Mouse (Mus musculus) R1 (cell line): ENCODE measurements around the gene Smg9.
"Not testable (repeated sequence)": the region's sequence is repeated elsewhere in the genome, so short reads cannot be mapped to it uniquely, and the experiment has no call there.

Experiments used
- DNase-seq: peaks from one replicate; pipeline ENCODE4 v3.0.0-alpha.2; 2018; ENCODE audit warnings: low read depth, low spot score

Gene Smg9

DNA sequence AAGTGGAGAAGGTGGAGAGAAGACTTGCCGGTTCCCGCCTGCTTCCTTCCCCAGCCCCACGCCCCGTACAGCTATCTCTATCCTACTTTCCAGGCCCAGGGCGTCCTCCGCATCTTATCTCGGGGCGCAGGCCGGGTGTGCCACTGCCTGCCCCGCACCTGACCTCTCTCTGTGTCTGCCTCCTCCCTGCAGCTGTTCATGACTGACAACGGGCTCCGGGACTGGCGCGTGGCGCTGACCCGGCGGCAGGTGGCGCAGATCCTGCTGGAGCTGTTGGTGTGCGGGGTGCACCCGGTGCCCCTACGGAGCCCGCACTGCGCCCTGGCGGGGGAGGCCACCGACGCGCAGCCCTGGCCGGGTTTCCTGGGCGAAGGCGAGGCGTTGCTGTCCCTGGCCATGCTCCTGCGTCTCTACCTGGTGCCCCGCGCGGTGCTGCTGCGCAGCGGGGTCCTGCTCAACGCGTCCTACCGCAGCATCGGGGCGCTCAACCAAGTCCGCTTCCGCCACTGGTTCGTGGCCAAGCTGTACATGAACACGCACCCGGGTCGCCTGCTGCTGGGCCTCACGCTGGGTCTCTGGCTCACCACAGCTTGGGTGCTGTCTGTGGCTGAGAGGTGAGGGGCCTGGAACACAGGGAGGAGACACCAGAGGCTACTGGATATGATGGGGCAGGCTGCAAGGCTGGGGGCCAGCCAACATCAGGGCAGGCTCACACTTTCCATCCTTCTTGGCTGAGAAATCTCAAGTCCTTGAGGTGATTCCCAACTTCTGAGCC, 22.1 kb upstream of the Smg9 start:
- DNase-seq: peak; percentile 70

DNA sequence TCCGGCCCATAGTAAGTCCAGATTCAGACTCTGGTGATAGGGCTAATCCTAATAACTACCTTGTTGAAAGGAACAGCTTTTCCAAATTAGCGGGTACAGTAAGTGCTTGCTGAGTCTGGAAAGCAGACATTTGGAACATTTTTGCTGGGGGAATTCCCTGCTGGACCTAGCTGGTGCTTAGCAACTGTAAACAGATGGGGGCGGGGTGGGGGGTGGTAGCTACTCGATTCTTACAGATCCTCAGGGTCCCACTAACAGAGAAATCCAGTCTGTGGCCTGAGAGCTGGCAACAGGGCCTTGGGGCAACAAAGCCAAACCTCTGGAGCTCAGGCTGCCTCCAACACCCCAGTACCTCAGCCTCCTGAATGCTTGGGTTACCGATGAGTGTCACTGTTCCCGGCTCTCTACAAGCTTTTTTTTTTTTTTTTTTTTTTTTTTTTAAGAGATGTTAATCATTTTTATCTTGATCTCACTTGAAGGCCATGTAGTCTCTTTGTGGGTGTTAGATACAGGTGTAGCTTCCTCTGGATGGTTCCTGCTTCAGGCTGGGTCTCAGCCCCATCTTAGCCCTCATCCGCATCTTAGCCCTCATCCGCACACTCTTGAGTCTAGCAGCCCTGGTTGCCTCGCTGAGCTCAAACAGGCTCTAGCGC, 21.2 kb upstream of the Smg9 start:
- peak; percentile 48 for DNase-seq

DNA sequence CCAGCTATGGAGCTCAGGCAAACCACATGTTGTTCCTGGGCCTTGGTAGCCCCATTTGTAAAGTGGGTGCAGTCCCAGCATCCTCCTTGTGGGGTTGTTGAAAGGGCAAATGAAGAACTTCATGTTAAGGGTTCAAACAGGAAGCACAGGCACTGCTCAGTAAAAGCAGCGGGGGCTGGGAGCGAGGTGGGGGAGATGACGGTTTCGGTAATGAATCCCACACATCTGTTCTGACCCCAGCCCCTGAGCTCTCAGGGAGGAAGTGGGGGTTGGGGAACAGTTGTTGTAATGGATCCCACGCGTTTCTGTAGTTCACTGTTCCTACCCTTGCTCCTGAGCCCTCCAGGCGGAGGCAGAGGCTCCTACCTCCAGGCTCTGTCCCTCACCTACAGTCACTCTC, 19.5 kb upstream of the Smg9 start:
- DNase-seq: no peak

DNA sequence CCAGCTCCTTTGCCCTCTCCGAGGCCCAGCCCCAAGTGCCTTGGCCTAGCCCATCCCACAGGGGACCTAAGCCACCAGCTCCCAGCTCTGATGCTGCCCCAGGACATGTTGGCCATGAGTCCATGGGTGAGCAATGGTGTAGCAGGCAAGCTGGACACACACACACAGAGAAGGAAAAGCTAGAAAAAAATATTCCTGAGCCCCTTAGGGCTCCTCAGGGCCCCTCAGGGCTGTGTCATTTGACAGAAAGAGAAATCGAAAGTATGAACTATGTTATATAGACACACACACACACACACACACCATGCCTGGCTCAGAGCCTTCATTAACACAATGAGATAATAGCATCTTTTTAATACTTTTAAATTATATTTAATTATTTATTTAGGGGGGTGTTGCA, 19.0 kb upstream of the Smg9 start:
- no peak for DNase-seq

DNA sequence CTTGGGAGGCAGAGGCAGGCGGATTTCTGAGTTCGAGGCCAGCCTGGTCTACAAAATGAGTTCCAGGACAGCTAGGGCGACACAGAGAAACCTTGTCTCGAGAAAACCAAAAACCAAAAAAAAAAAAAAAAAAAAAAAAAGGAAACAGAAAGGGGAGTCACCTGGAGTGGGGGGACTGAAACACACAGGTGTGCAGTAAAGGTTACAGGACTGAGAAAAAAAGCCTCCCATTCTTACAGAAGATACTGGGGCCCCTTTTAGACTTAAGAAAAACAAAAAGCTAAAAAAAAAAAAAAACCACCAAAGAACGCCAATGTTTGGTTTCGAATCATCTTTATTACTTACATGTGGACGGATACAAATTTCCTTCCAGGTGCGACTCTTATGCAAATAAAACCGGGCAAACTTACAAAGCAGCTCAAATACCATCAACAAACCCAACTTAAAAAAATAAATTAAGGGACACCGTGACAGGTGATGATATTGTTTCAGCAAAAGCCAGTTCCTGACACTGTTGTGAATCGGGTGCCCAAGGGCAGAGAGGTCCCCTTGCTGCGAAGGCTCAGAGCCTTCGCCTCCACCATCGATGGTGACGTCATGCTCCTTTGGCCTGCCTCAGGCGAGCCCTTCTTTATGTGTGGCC, 16.6 kb upstream of the Smg9 start:
- no peak for DNase-seq

DNA sequence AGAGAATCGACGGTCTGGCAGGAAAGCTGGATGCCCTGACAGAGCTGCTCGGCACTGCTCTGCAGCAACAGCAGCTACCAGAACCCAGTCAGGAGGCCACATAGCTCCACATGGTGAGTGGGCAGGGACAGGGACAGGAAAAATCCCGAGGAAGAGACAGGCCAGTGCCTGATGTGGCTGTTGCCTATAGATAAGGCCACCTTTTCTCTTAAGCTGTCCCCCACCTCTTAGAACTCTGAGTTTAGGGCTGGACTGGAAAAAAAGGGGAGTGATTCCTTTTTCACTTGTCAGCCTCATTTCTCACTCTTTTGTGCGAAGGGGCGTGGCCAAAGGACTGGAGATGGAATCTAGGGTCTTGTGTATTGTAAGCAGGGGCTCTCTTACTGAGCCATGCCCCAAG, 15.3 kb upstream of the Smg9 start:
- no peak for DNase-seq

DNA sequence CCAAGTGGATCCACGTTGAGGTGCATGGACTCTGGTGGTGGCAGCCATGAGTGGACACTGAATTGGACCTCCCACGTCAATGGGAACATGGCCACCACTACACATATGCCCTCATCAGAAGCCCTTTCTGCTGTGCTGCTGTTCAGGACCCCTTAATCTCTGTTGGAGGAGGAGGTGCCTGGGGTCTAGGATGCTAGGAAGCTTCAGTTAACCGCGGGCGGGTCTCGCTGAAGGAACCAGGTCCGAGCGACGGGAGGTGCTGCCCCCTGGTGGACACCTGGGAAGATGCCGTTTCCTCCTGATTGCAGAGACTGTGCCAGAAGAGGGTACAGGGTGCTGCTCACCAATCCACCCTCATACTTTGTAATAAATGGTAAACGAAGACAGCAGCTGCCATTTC, 14.6 kb upstream of the Smg9 start:
- peak; percentile 77 for DNase-seq

DNA sequence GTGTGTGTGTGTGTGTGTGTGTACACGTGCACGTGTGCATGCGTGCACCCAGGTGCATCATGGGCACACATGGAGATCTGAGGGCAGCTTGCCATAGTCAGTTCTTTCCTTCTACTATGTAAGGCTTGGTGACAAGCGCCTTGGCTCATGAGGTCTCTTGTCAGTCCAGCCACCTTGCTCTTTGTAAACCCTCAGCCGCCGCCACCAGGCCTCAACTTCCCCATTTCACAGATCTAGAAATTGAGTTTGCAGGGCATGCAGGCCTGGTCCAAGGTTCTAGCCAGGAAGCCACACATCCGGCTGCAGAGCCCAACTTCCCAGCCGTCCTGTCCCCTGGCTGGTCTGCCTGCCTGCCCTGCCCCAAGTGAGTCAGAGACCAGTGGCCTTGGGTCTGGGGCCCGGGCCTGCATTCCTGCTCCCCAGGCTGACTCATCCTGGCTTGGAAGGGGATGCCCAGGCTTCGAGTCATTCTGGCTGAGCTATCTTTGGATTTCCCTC, 12.3 kb upstream of the Smg9 start:
- no peak for DNase-seq

DNA sequence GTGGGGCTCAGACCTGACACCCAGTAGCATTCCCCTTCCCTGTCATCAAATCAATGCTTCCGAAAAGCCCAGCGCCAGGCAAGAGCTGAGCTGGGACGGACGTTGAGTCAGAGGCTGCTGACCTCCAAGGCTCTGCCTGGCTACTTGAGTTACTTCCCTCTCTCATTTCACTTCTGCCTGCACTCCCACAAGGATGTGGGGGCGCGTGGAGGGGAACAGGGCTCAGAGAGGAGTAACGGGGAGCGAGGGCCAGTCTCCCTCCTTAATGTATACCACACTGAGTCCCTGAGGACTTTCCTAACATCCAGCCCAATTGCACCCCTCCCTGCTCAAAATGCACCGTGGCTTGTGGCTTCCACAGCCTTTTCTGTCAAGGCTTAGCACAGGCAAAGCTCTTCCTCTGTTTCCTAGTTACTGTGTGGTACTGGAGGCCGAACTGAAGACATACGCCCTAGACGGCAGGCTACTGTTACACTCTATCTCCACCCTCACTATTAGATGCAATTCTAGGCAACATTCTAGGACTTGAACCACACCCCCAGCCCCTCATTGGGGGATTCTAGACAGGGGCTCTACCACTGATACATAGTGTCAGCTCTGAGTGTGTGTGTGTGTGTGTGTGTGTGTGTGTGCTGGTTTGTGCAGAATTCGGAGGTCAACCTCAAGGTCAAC, 9.8 kb upstream of the Smg9 start:
- no peak for DNase-seq

DNA sequence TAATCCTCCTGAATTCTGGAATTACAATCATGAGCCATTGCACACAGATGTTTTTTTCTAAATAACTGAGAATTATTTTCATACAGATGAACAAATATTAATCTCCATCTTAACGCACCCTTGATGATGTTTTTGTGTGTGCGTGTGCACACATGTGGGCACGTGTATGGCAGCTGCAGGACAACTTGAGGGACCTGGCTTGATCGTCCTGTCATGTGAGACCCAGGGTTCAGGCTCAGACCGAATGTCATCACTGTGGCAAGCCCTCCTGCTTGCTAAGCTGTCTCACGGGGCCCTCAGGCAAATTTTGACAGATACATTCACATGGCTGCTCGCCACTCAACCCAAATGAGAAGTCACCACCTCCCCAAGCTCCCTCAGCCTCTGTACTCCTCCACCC, 8.9 kb upstream of the Smg9 start:
- no peak for DNase-seq

DNA sequence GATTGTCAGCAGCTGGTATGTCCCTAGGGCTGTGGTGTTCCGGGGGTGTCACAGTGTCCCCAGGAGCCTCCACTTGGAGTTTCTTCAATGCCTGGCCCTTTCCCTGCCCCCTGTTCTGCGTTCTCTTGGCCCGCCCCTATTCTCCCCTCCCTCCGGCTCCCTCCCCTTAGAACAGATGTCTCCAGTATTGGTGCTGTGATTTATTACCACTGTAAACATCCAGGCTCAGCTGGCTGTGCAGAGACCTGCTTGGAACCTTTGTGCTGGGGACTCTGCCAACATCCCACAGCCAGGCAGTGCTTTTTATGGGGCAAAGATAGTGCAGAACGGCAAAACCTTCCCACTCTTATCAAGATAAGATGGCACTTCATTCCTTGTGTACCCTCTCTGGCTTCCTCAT, 8.3 kb upstream of the Smg9 start:
- no peak for DNase-seq

DNA sequence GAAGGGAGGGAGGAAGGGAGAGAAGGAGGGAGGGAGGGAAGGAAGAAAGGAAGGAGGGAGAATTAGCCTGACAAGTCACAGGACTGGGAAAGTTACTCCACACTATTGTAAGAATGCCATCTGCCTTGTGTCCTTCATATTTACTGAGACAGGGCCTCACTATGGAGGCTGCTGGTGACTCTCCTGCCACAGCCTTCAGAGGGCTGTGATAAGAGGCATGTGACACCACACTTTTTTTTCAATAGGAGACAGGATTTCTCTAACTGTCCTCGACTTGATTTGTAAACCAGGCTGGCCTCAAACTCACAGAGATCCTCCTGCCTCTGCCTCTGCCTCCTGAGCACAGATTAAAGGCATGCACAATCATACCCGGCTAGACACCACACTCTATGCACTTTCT, 7.7 kb upstream of the Smg9 start:
- DNase-seq: no peak

DNA sequence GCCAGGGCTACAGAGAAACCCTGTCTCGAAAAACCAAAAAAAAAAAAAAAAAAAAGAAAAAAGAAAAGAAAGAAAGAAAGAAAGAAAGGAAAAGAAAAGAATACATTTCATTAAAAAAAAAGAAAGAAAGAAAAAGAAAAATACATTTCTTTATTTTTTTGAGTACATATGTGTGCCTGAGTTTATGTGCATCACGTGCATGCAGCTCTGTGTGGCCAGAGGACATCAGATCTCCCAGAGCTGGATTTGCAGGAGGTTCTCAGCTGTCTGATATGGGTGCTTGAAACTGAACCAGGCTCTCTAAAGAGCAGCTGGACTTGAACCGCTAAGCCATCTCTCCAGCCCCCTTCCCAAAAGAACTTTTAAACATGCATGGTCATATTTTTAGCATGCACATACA, 5.4 kb upstream of the Smg9 start:
- DNase-seq: no peak

DNA sequence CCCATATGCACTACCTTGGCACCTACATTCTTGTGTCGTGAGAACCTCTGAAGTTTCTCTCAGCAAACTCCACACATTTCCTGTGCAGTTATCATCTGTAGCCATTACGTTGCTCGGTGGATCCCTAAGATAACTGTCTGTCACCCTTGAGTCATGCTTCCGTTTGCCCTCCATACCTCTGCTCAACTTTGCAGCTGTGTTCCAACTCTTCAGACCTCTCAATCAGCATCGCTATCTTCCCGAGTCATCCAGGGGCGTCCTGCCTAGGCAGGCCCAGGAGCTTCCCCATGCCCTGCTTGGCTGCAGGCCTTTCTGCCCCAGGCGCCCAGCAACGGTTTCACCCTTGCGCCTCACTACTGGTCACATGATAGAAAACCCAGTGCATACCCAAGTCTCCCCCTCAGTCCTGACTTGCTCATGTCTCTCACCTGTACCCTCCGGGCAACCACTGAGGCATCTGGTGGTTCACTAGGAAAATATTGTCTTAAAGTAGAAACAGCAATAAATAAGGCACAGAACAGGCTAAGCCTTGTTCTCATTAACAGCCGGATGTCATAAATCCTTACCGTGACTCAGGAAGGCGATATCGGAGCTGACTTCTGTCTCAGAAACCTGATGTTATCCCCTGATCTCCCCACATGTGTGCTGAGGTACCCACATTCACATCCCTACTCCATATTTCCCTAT, 4.8 kb upstream of the Smg9 start:
- DNase-seq: no peak

DNA sequence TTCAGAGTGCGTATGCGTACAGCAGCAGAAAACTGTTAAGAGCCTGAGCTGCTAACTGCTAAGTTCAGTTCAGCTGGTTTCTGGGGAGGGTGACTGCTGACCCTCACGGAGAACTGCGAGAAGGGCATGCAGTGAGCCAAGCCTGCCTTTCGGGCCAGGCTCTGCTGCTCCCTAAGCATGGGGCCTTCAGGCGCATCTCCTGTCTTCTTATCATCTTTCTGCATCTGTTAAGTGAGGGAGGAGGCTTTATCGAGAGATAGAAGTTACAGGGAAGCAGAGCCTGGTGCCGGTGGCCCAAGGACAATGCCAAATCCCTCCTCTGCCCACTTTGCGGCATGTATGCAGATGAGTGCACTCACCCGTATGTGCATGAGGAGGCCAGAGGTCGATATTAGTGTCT, 2.6 kb upstream of the Smg9 start:
- DNase-seq: no peak

DNA sequence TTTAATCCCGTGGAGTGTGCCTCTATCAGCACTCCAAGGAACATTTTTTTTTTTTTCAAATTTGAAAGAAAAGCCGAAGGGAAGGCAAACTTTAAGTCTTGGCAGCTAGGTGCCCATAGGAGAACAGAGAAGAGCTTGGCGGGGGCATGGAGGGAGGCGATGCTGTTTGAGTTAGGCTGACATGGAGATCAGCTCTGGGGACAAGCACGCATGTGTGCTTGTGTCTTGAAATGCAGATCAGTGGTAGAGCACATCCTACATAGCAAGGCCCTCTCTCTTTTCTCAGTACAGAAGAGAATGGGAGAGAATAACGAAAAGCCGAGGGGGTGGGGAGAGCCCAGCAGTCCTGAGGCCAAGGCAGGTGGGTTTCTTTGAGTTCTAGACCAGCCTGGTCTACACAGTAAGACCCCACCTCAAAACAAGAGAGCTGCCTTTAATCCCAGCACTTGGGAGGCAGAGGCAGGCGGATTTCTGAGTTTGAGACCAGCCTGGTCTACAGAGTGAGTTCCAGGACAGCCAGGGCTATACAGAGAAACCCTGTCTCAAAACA, 980 bp upstream of the Smg9 start:
- DNase-seq: no peak

DNA sequence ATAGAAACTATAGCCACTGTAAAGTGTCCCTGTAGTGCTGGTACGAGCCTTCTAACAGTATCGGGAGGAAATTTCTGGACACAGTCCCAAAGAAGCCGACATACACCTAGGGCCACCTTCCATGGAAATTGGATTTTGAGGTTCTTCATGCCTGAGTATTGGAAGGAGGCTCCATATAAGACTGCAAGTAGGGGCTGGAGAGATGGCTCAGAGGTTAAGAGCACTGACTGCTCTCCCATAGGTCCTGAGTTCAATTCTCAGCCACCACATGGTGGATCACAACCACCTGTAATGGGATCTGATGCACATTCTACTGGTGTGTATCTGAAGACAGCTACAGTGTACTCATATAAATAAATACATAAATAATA, 648 bp downstream of the Smg9 start:
- DNase-seq: no peak

DNA sequence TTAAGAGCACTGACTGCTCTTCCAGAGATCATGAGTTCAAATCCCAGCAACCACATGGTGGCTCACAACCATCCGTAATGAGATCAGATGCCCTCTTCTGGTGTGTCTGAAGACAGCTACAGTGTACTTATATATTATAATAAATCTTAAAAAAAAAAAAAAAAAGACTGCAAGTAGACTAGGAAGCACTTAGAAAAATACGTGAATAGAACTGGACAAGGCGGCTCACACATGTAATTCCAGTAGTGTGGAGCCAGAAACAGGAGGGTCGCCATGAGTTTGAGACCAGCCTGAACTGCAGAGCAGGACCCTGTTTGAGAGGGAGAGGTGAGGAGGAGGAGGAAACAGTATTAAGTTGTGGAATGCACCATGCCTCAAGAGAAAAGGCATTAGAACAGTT, 1.1 kb downstream of the Smg9 start:
- DNase-seq: not testable (repeated sequence)

DNA sequence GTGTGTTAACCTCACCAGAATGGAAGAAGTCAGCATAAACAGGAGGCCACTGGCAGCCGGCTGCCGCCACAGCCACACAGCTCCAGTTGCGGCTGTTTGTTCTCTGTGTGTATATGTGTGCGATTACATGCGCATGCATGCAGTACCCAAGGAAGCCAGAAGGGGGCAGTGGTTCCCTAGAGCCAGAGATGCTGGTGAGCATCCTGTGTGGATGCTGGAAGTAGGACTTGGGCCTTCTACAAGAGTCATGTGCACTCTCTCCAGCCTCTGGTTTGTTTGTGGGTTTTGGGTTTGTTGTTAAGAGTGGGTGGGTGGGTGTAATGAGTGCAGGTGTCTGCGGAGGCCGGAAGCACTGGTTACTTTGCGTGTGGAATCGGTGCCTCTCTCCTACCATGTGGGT, 3.4 kb downstream of the Smg9 start:
- peak; percentile 86 for DNase-seq

DNA sequence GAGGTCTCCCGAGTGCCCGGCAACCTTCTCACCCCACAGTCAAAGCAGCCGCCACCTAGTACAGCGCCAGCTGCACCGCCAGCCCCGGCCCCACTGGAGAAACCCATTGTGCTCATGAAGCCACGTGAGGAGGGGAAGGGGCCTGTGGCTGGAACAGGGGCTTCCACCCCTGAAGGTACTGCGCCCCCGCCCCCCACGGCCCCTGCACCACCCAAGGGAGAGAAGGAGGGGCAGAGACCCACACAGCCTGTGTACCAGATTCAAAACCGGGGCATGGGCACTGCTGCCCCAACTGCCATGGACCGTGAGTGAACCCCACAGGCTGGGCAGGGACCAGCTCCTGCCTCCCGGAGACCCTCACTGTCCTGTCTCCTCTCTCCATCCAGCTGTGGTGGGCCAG, 6.2 kb downstream of the Smg9 start:
- no peak for DNase-seq

DNA sequence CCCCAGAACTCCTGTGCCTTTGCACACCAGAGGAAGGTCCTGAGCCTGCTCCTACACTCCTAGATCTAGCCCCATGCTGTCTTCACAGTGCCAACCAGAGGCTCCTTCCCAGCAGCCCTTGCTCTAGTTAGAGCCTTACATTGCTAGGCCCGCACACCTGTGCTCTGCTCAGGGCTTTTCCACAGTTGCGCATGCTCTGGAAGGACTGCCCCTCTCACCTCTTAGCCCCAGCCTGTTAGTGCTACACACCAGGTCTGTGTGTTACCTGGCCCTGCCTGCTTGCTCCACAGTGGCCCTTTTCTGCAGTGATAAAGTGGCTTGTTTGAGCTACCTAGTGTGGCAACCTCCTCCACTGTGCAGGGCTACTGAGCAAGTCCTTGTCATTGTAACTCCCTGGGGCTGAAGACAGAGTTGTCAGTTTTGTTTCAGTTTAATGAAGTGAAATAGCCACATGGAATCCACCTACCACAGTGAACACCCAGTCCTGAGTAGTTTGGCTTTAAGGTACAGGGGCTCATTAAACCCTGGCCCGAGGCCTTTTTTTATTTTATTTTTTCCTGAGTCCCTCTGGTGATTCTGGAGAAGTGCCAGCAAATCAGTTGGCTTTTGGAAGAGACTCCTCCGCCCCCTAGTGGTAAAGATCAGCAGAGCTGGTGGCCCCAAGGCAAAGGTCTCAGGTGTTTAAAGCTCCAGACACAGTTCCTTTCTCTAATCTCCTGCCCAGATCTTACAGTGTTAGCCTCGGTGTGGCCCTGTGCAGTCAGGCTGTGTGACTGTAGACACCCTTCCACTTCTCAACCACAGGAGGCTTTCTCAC, 7.3 kb downstream of the Smg9 start:
- peak; percentile 86 for DNase-seq
